Mouse (Mus musculus): ENCODE results near the gene Hoxa6. TPM values are rescaled to one million over a fixed set of nuclear protein-coding genes. Genes with fewer than 3 reads are reported as not detected.

Hoxa6 gene
- polyA plus RNA-seq, 1 experiment: not detected

- Histone ChIP-seq H3K27me3 (ENCODE audit: control insufficient read depth, insufficient read depth, low read length, poor library complexity, severe bottlenecking) (peaks cover 60% of the 10 kb centered on the region), H3K4me1 (ENCODE audit: control insufficient read depth, insufficient read depth, low read length) (no peaks in the 10 kb centered on the region)
These were observed 40.1 kb downstream of the Hoxa6 start for GRCm38 (mm10) chr6:52168191-52169055.

GRCm38 (mm10) chr6:52167736-52168161 is 40.8 kb downstream of the Hoxa6 start:
- no peak for TF ChIP-seq EP300 (IDR thresholded peaks at IDR 0.05; ENCODE audit: insufficient read depth, low read depth, low read length)
- no peak for TF ChIP-seq POLR2A (IDR thresholded peaks at IDR 0.05; ENCODE audit: insufficient read depth, low read length)
- no peak for TF ChIP-seq CTCF (IDR thresholded peaks at IDR 0.05; ENCODE audit: low read depth, low read length)
- H3K27ac ChIP-seq (ENCODE audit: insufficient read depth, low read length): no peak overlapping the region
- no peak overlapping the region for H3K4me3 ChIP-seq (ENCODE audit: low read depth, low read length)
- H3K27me3 ChIP-seq (ENCODE audit: control insufficient read depth, insufficient read depth, low read length, poor library complexity, severe bottlenecking): peaks cover 61% of the 10 kb centered on the region
- H3K9ac ChIP-seq (ENCODE audit: low read depth, poor library complexity, severe bottlenecking): no peak overlapping the region
- H3K4me1 ChIP-seq (ENCODE audit: control insufficient read depth, insufficient read depth, low read length): peaks cover 2% of the 10 kb centered on the region
- H3K9me3 ChIP-seq (replicated peaks; ENCODE audit: control insufficient read depth, insufficient read depth, low read length, poor library complexity, severe bottlenecking): no peaks in the 10 kb centered on the region
- no peaks in the 10 kb centered on the region for H3K36me3 ChIP-seq (ENCODE audit: control insufficient read depth, insufficient read depth, low read length, poor library complexity, severe bottlenecking)

More at GRCm38 (mm10) chr6:52168191-52169055, 40.1 kb downstream of the Hoxa6 start:
- H3K9me3 ChIP-seq (replicated peaks; ENCODE audit: control insufficient read depth, insufficient read depth, low read length, poor library complexity, severe bottlenecking): no peaks in the 10 kb centered on the region
- no peaks in the 10 kb centered on the region for H3K36me3 ChIP-seq (ENCODE audit: control insufficient read depth, insufficient read depth, low read length, poor library complexity, severe bottlenecking)
- TF ChIP-seq EP300 (IDR thresholded peaks at IDR 0.05; ENCODE audit: insufficient read depth, low read depth, low read length) (no peak), POLR2A (IDR thresholded peaks at IDR 0.05; ENCODE audit: insufficient read depth, low read length) (no peak), CTCF (IDR thresholded peaks at IDR 0.05; ENCODE audit: low read depth, low read length) (no peak)
- H3K9ac ChIP-seq (ENCODE audit: low read depth, poor library complexity, severe bottlenecking): no peak overlapping the region
- no peak overlapping the region for H3K27ac ChIP-seq (ENCODE audit: insufficient read depth, low read length)
- no peak overlapping the region; the same call in 1 of the 2 replicates for H3K4me3 ChIP-seq (ENCODE audit: low read depth, low read length)

DNA sequence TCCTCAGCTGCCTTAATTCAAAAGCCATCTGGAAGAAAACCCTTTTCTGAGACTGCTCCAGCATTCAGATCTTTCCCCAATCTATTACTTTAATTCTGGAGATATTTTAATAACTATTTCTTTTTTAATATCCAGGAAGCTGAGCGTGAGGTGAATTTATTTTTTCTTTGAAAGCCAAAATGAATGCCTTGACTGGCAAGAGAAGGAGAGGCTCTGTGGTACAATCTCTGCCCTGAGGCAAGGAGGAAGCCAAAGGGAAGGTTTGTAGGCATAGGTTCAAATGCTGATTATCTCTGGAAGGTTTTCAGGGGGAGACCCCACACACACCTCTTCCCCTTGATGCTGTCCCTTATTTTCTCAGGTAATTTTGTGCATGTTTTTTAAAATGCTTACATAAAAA is 41.3 kb downstream of the Hoxa6 start:
- no peak overlapping the region for H3K9ac ChIP-seq (ENCODE audit: low read depth, poor library complexity, severe bottlenecking)
- no peak overlapping the region for H3K4me3 ChIP-seq (ENCODE audit: low read depth, low read length)
- no peaks in the 10 kb centered on the region for H3K36me3 ChIP-seq (ENCODE audit: control insufficient read depth, insufficient read depth, low read length, poor library complexity, severe bottlenecking)
- no peak overlapping the region for H3K27ac ChIP-seq (ENCODE audit: insufficient read depth, low read length)
- H3K27me3 ChIP-seq (ENCODE audit: control insufficient read depth, insufficient read depth, low read length, poor library complexity, severe bottlenecking): peaks cover 64% of the 10 kb centered on the region
- peaks cover 2% of the 10 kb centered on the region for H3K4me1 ChIP-seq (ENCODE audit: control insufficient read depth, insufficient read depth, low read length)
- H3K9me3 ChIP-seq (replicated peaks; ENCODE audit: control insufficient read depth, insufficient read depth, low read length, poor library complexity, severe bottlenecking): no peaks in the 10 kb centered on the region
- no peak for TF ChIP-seq POLR2A (IDR thresholded peaks at IDR 0.05; ENCODE audit: insufficient read depth, low read length)
- no peak for TF ChIP-seq EP300 (IDR thresholded peaks at IDR 0.05; ENCODE audit: insufficient read depth, low read depth, low read length)
- TF ChIP-seq CTCF (IDR thresholded peaks at IDR 0.05; ENCODE audit: low read depth, low read length): no peak

GRCm38 (mm10) chr6:52166431-52167077 is 42.0 kb downstream of the Hoxa6 start:
- TF ChIP-seq CTCF (IDR thresholded peaks at IDR 0.05; ENCODE audit: low read depth, low read length) (no peak), EP300 (IDR thresholded peaks at IDR 0.05; ENCODE audit: insufficient read depth, low read depth, low read length) (no peak), POLR2A (IDR thresholded peaks at IDR 0.05; ENCODE audit: insufficient read depth, low read length) (no peak)
- no peak overlapping the region for H3K4me3 ChIP-seq (ENCODE audit: low read depth, low read length)
- peaks cover 58% of the 10 kb centered on the region for H3K27me3 ChIP-seq (ENCODE audit: control insufficient read depth, insufficient read depth, low read length, poor library complexity, severe bottlenecking)
- no peaks in the 10 kb centered on the region for H3K9me3 ChIP-seq (replicated peaks; ENCODE audit: control insufficient read depth, insufficient read depth, low read length, poor library complexity, severe bottlenecking)
- no peak overlapping the region for H3K27ac ChIP-seq (ENCODE audit: insufficient read depth, low read length)
- H3K36me3 ChIP-seq (ENCODE audit: control insufficient read depth, insufficient read depth, low read length, poor library complexity, severe bottlenecking): no peaks in the 10 kb centered on the region
- H3K4me1 ChIP-seq (ENCODE audit: control insufficient read depth, insufficient read depth, low read length): peaks cover 2% of the 10 kb centered on the region
- no peak overlapping the region for H3K9ac ChIP-seq (ENCODE audit: low read depth, poor library complexity, severe bottlenecking)

- Histone ChIP-seq H3K27ac (ENCODE audit: insufficient read depth, low read length) (no peak overlapping the region), H3K4me1 (ENCODE audit: control insufficient read depth, insufficient read depth, low read length) (peaks cover 2% of the 10 kb centered on the region), H3K36me3 (ENCODE audit: control insufficient read depth, insufficient read depth, low read length, poor library complexity, severe bottlenecking) (no peaks in the 10 kb centered on the region), H3K9me3 (replicated peaks; ENCODE audit: control insufficient read depth, insufficient read depth, low read length, poor library complexity, severe bottlenecking) (no peaks in the 10 kb centered on the region), H3K27me3 (ENCODE audit: control insufficient read depth, insufficient read depth, low read length, poor library complexity, severe bottlenecking) (peaks cover 57% of the 10 kb centered on the region), H3K9ac (ENCODE audit: low read depth, poor library complexity, severe bottlenecking) (no peak overlapping the region), H3K4me3 (ENCODE audit: low read depth, low read length) (no peak overlapping the region)
- TF ChIP-seq POLR2A (IDR thresholded peaks at IDR 0.05; ENCODE audit: insufficient read depth, low read length) (no peak), EP300 (IDR thresholded peaks at IDR 0.05; ENCODE audit: insufficient read depth, low read depth, low read length) (no peak), CTCF (IDR thresholded peaks at IDR 0.05; ENCODE audit: low read depth, low read length) (no peak)
These were observed 42.8 kb downstream of the Hoxa6 start for GRCm38 (mm10) chr6:52165441-52166370.

All from ES-Bruce4 (cell line).